Mouse (Mus musculus) CH12.LX (cell line): ENCODE results near the gene Eif2b5. TPM values are rescaled to one million over a fixed set of nuclear protein-coding genes. Genes with fewer than 3 reads are reported as not detected.

Source experiments
- DNase-seq: peaks from one replicate; pipeline ENCODE4 v3.0.0-alpha.2; 2013; ENCODE audit errors: extremely low read depth
- H3K27ac ChIP-seq: 2 replicates; pipeline ENCODE4 v1.5.1; 2012; ENCODE audit warnings: low read depth, mild to moderate bottlenecking, control low read depth, moderate library complexity; ENCODE audit not compliant: insufficient read depth
- H3K27me3 ChIP-seq: replicated peaks from 2 replicates; pipeline ENCODE3; 2012; ENCODE audit warnings: inconsistent platforms
- H3K36me3 ChIP-seq, 2 experiments: replicated peaks in 1 of 2; 2 replicates each; pipeline versions ENCODE3 to v1.6.1; 2012; ENCODE audit warnings: inconsistent platforms in 1 of 2, low read length in 1 of 2, mild to moderate bottlenecking in 1 of 2, mixed read lengths in 1 of 2, moderate library complexity in 1 of 2; ENCODE audit not compliant: control insufficient read depth in 1 of 2, insufficient read depth in 1 of 2
- H3K4me1 ChIP-seq, 2 experiments: 2 replicates each; pipeline ENCODE4 v1.6.1; 2012; ENCODE audit warnings: inconsistent platforms in 1 of 2, moderate library complexity in 1 of 2; ENCODE audit not compliant: insufficient read depth in 2 of 2, control insufficient read depth in 1 of 2
- H3K4me2 ChIP-seq: 2 replicates; pipeline ENCODE4 v1.6.1; 2012; ENCODE audit warnings: low read depth, mild to moderate bottlenecking, control low read depth; ENCODE audit not compliant: poor library complexity, insufficient read depth, severe bottlenecking
- H3K4me3 ChIP-seq, 3 experiments: fragments of 150-350 bp in 1 of 3; sonication (generic) in 1 of 3; replicated peaks in 1 of 3; 2 replicates each; pipeline versions ENCODE3 to v1.5.1; 2011 to 2012; ENCODE audit warnings: low read depth in 2 of 3, low read length in 2 of 3, mild to moderate bottlenecking in 2 of 3, moderate library complexity in 2 of 3, control low read depth in 1 of 3, improper control_type of control experiment in 1 of 3, inconsistent platforms in 1 of 3, mixed read lengths in 1 of 3; ENCODE audit not compliant: poor library complexity in 1 of 3
- H3K79me2 ChIP-seq: replicated peaks from 2 replicates; pipeline ENCODE4 v1.6.1; 2012; ENCODE audit warnings: mild to moderate bottlenecking, moderate library complexity; ENCODE audit not compliant: control insufficient read depth, poor library complexity, insufficient read depth, severe bottlenecking; ENCODE audit errors: extremely low read depth
- H3K9ac ChIP-seq: 2 replicates; pipeline ENCODE4 v1.6.1; 2012; ENCODE audit warnings: low read depth, mild to moderate bottlenecking, control low read depth, moderate library complexity; ENCODE audit not compliant: insufficient read depth
- H3K9me3 ChIP-seq: replicated peaks from 2 replicates; pipeline ENCODE3; 2012; ENCODE audit warnings: low read length, inconsistent platforms, mixed read lengths
- CHD1 ChIP-seq: IDR thresholded peaks from 2 replicates; pipeline ENCODE4 v1.6.1; 2012; ENCODE audit warnings: low read depth, low read length, improper control_type of control experiment, inconsistent platforms
- CTCF ChIP-seq, 2 experiments: IDR thresholded peaks in 1 of 2; conservative IDR thresholded peaks in 1 of 2; 2 replicates each; pipeline ENCODE4 v1.5.1; 2011 to 2012; ENCODE audit warnings: low read depth in 2 of 2, low read length in 2 of 2, improper control_type of control experiment in 1 of 2, inconsistent platforms in 1 of 2, mild to moderate bottlenecking in 1 of 2, moderate library complexity in 1 of 2
- E2F4 ChIP-seq: IDR thresholded peaks from 2 replicates; pipeline ENCODE4 v1.6.1; 2011; ENCODE audit warnings: low read depth, low read length, improper control_type of control experiment; ENCODE audit not compliant: insufficient replicate concordance
- ETS1 ChIP-seq: conservative IDR thresholded peaks from 2 replicates; pipeline ENCODE4 v1.6.1; 2012; ENCODE audit warnings: low read depth, mild to moderate bottlenecking, inconsistent platforms, low read length, improper control_type of control experiment, moderate library complexity
- GABPA ChIP-seq: IDR thresholded peaks from 2 replicates; pipeline ENCODE4 v1.6.1; 2012; ENCODE audit warnings: low read depth, low read length, improper control_type of control experiment, inconsistent platforms; ENCODE audit not compliant: insufficient replicate concordance
- HCFC1 ChIP-seq: IDR thresholded peaks from 2 replicates; pipeline ENCODE4 v1.6.1; 2012; ENCODE audit warnings: low read depth, mild to moderate bottlenecking, inconsistent platforms, low read length, improper control_type of control experiment
- IRF4 ChIP-seq: IDR thresholded peaks from 2 replicates; pipeline ENCODE4 v1.6.1; 2014; ENCODE audit warnings: low read depth, mild to moderate bottlenecking, inconsistent platforms, low read length, improper control_type of control experiment
- JUND ChIP-seq: conservative IDR thresholded peaks from 2 replicates; pipeline ENCODE4 v1.6.1; 2011; ENCODE audit warnings: low read depth, low read length, improper control_type of control experiment
- MAX ChIP-seq: IDR thresholded peaks from 2 replicates; pipeline ENCODE4 v1.6.1; 2011; ENCODE audit warnings: low read length, improper control_type of control experiment
- MXI1 ChIP-seq: IDR thresholded peaks from 2 replicates; pipeline ENCODE4 v1.6.1; 2011; ENCODE audit warnings: mild to moderate bottlenecking, low read depth, low read length, improper control_type of control experiment
- MYC ChIP-seq: IDR thresholded peaks from 2 replicates; pipeline ENCODE4 v1.6.1; 2011; ENCODE audit warnings: low read depth, mild to moderate bottlenecking, improper control_type of control experiment, low read length
- NELFE ChIP-seq: IDR thresholded peaks from 2 replicates; pipeline ENCODE4 v1.6.1; 2011; ENCODE audit warnings: low read depth, low read length, improper control_type of control experiment
- PAX5 ChIP-seq: IDR thresholded peaks from 2 replicates; pipeline ENCODE4 v1.6.1; 2012; ENCODE audit warnings: low read length, inconsistent platforms, mixed read lengths
- POLR2AphosphoS2 ChIP-seq: IDR thresholded peaks from 2 replicates; pipeline ENCODE4 v1.6.1; 2011; ENCODE audit warnings: low read depth, low read length, improper control_type of control experiment
- RAD21 ChIP-seq: IDR thresholded peaks from 2 replicates; pipeline ENCODE4 v1.6.1; 2011; ENCODE audit warnings: low read depth, mild to moderate bottlenecking, low read length, improper control_type of control experiment, moderate library complexity
- RCOR1 ChIP-seq: conservative IDR thresholded peaks from 2 replicates; pipeline ENCODE4 v1.6.1; 2012; ENCODE audit warnings: low read depth, mild to moderate bottlenecking, inconsistent platforms, low read length, improper control_type of control experiment
- TBP ChIP-seq: conservative IDR thresholded peaks from 2 replicates; pipeline ENCODE4 v1.6.1; 2011; ENCODE audit warnings: low read depth, low read length, improper control_type of control experiment
- USF2 ChIP-seq: conservative IDR thresholded peaks from 2 replicates; pipeline ENCODE4 v1.6.1; 2011; ENCODE audit warnings: low read depth, low read length, improper control_type of control experiment
- ZKSCAN1 ChIP-seq: IDR thresholded peaks from 2 replicates; pipeline ENCODE4 v1.6.1; 2012; ENCODE audit warnings: low read depth, inconsistent platforms, low read length, improper control_type of control experiment, borderline replicate concordance
- dilution Hi-C: fragments of 300-500 bp; cut with MboI; formaldehyde crosslinking; loops from 2 replicates; pipeline ENCODE4 v1.14.3; 2020; ENCODE audit warnings: low sequenced_read_pairs; ENCODE audit not compliant: extremely low pct_unique_long_range_greater_than_20kb, extremely low pct_ligation_motif_present
- in situ Hi-C: fragments of 300-500 bp; cut with MboI; formaldehyde crosslinking; loops from 3 replicates; pipeline ENCODE4 v1.14.3; 2019; ENCODE audit warnings: low sequenced_read_pairs, low pct_ligation_motif_present, low pct_unique_long_range_greater_than_20kb, mixed read lengths
- polyA plus RNA-seq: library from polyadenylated mRNA; unstranded; fragments of >175 nt; gene quantifications from 2 replicates; pipeline ENCODE4 v1.2.1, GENCODE M21; 2012; ENCODE audit warnings: low read depth; ENCODE audit not compliant: insufficient read length
- total RNA-seq, 2 experiments: library from RNA; depleted of rRNA; stranded (reverse); fragments of 300-350 nt in 1 of 2; fragments of >200 nt in 1 of 2; gene quantifications; 2 replicates each; pipeline ENCODE4 v1.2.3; 2012 to 2014

Gene Eif2b5
- total and polyA plus RNA-seq, 3 experiments: 139 to 183 (median 179) TPM

DNA sequence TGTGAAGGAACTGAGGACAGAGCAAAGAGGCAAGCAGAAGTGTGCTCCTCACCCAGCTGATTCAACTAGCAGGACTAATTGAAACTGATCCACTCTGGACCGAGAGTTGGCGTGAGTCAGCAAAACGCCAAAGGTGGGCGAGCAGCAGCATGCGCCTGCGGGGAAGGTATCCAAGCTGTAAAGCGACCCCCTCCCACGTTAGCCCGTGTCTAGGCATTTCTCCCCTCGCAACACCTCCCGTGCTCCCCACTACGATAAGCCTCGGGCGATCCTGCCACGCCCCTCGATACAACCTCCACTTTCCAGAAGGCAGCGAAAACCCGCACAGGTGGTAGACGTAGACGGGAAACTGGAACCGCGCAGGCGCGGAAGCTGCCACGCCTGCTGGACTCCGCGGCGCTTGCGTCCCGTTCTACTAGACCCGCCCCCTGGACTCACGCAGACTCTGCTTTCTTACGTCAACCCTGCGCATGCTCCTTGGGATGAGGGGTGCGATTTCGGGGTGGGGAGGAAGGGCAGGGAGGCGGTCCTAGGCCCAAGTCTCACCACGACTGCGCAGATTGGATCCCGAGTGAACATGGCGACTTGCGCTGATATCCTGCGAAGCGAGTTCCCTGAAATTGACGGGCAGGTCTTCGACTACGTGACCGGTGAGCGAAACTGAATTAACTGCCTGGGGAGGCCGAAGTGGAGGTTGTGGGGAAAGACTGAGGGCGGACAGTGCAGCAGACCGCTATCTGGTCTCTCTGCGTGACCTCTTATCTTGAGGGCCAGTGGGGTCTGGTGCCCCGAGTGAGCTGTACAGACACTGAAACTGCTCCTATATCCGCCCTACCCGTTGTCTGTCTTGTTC, 49.7 kb downstream of the Eif2b5 start, which contains the start of gene Abcf3 (continued):
- TF ChIP-seq MXI1: peak; percentile 97

DNA sequence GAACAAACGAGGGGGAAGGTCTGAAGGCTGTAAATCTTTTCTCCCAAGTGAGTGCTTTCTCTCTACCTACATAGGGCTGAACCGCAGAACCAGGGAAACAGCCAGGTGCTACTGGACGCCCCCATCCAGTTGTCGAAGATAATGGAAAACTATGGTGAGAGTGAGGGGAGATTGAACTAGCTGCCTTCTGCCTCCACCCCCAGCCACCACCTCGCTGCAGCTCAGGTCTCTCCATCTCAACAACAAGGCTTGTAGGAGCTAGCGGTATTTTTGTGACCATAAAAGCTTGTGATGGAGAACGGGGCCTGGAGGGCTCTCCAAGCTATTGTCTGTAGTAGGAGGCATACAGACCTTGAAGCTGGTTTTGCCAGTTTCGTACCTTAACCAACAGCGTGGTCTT, 50.5 kb downstream of the Eif2b5 start:
- H3K4me1 ChIP-seq: peaks cover 2 to 20% of the 10 kb centered on the region in 2 experiments
- no peak for TF ChIP-seq ZKSCAN1
- TF ChIP-seq IRF4: no peak
- no peak for TF ChIP-seq ETS1
- no peak for TF ChIP-seq PAX5
- TF ChIP-seq MXI1: no peak
- TF ChIP-seq GABPA: no peak
- TF ChIP-seq USF2: no peak
- TF ChIP-seq NELFE: no peak

DNA sequence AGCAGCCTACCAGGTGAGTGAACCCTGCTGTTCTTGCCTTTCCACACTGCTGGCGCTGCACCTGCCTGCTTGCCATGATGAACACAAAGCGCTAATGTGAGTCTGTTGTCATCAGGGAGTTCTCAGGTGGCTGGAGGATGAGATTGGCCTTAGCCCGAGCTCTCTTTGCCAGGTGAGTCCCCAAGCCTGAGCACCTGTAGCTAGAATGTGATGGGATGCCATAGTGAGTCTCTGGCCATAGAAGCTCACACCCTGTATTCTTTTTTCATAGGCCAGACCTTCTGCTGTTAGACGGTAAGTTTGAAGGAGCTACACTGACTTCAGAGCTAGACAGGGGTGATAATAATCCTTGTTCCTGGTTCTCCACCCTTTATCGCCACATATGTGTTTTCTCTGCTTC, 53.1 kb downstream of the Eif2b5 start:
- dilution Hi-C loops: no loop called here

More for the DNA sequence above, 50.5 kb downstream of the Eif2b5 start:
- Histone ChIP-seq H3K4me2 (peak overlapping the region; percentile 65), H3K79me2 (peaks cover 19% of the 10 kb centered on the region), H3K9me3 (no peaks in the 10 kb centered on the region), H3K9ac (peak overlapping the region; percentile 84), H3K27ac (no peak overlapping the region), H3K36me3 (peaks cover 57 to 66% of the 10 kb centered on the region in 2 experiments), H3K4me3 (peak overlapping the region; percentile 64 to 100 (median 90)), H3K27me3 (no peaks in the 10 kb centered on the region)
- in situ Hi-C loops: loop anchor here (5.0 kb wide), 2 partner anchors 42 to 63 kb away; partner anchors contain the start of genes Alg3, Eef1akmt4 and Gm49333
- dilution Hi-C loops: no loop called here
- no peak for DNase-seq

More for the DNA sequence above, 53.1 kb downstream of the Eif2b5 start:
- Histone ChIP-seq H3K4me2 (no peak overlapping the region), H3K27me3 (no peaks in the 10 kb centered on the region), H3K36me3 (peaks cover 53 to 65% of the 10 kb centered on the region in 2 experiments), H3K79me2 (peaks cover 19% of the 10 kb centered on the region), H3K27ac (no peak overlapping the region), H3K9me3 (no peaks in the 10 kb centered on the region), H3K4me3 (no peak overlapping the region), H3K9ac (no peak overlapping the region), H3K4me1 (peaks cover 2 to 20% of the 10 kb centered on the region in 2 experiments)
- no peak for DNase-seq
- in situ Hi-C loops: no loop called here
- TF ChIP-seq TBP (no peak), USF2 (no peak), IRF4 (no peak), HCFC1 (no peak), CTCF (conservative IDR thresholded peaks at IDR 0.05 in 1 of 2, IDR thresholded peaks at IDR 0.05 in 1 of 2; ENCODE audit: low read depth in 2 of 2, low read length in 2 of 2) (no peak), NELFE (no peak), RAD21 (no peak), RCOR1 (no peak), POLR2AphosphoS2 (no peak), E2F4 (no peak), MYC (no peak), MAX (no peak), CHD1 (no peak), JUND (no peak)
